Mouse (Mus musculus): Measurements from ENCODE around the gene Akap13. TPM values are rescaled to one million over a fixed set of nuclear protein-coding genes. Genes with fewer than 3 reads are reported as not detected.

Akap13 gene
- polyA plus RNA-seq, 1 experiment: 51.8 TPM

DNA sequence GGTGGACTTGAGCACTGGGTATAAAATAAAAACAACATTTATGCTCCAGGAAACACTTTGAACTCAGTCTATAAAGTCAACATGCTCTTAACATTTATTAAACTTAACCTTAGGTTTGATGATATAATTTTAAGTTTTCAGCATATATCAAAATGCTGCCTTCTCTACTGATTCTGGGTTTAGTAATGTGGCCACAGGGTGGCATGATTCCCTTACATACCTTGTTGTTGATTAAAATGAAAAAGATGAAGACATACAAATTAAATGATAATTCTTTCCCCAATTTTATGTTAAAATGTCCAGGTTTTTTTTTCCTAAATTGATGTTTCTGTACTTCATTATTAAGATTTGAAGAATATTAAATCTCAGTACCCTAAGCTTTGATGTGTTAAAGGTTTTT lies 113.5 kb downstream of the Akap13 start:
- H3K4me1 ChIP-seq (ENCODE audit: control insufficient read depth, insufficient read depth, low read length): no peaks in the 10 kb centered on the region; the same call in none of the 2 replicates
- no peak overlapping the region for H3K27ac ChIP-seq (ENCODE audit: insufficient read depth, low read length)
- no peak overlapping the region for H3K4me3 ChIP-seq (ENCODE audit: insufficient read depth, low read length)
- no peak for TF ChIP-seq CTCF (IDR thresholded peaks at IDR 0.05; ENCODE audit: borderline replicate concordance, insufficient read depth, low read length)
- no peak for TF ChIP-seq POLR2A (IDR thresholded peaks at IDR 0.05; ENCODE audit: low read depth, low read length)

DNA sequence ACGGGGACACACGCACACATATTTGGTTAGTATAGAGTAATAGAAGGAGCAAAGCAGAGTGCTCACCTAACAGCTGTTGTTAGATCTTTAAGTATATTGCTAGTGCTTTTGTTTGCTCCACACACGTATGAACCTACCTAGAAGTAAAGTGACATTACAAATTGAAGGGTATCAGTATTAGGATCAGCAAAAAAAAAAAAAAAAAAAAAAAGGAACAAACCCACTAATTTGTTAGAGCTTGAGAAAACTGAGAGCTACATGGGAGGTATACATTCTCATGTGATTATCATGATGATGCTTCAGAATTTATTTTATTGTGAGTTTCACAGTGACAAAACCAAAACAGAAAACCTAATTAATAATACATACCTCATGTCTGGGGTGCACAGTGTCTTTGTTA lies 114.9 kb downstream of the Akap13 start:
- TF ChIP-seq CTCF (IDR thresholded peaks at IDR 0.05; ENCODE audit: borderline replicate concordance, insufficient read depth, low read length) (no peak), POLR2A (IDR thresholded peaks at IDR 0.05; ENCODE audit: low read depth, low read length) (no peak)
- Histone ChIP-seq H3K4me3 (ENCODE audit: insufficient read depth, low read length) (no peak overlapping the region), H3K4me1 (ENCODE audit: control insufficient read depth, insufficient read depth, low read length) (peaks cover 3% of the 10 kb centered on the region), H3K27ac (ENCODE audit: insufficient read depth, low read length) (no peak overlapping the region)

DNA sequence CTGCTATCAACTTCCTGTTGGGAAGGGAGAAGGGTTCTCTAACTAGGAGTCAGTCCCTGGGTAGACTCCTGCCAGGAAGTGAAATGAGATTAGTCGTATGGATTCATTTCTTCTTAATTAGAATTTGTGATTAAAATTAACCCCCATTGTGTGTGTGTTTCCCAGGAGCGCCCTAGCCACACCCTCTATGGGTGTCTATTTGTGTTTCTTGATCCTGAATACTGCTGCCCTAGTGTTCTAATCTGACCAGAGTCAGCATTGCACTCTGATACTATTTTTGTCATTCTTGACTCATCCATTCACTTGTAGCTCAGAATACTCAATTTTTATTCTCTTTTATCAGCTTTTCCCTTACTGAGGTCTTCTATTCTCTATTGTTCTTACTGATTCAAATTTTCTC lies 115.7 kb downstream of the Akap13 start:
- no peak for TF ChIP-seq CTCF (IDR thresholded peaks at IDR 0.05; ENCODE audit: borderline replicate concordance, insufficient read depth, low read length)
- TF ChIP-seq POLR2A (IDR thresholded peaks at IDR 0.05; ENCODE audit: low read depth, low read length): no peak
- peaks cover 3% of the 10 kb centered on the region for H3K4me1 ChIP-seq (ENCODE audit: control insufficient read depth, insufficient read depth, low read length)
- no peak overlapping the region for H3K4me3 ChIP-seq (ENCODE audit: insufficient read depth, low read length)
- H3K27ac ChIP-seq (ENCODE audit: insufficient read depth, low read length): no peak overlapping the region

- Histone ChIP-seq H3K27ac (ENCODE audit: insufficient read depth, low read length) (peak overlapping the region; percentile 32; the same call in 1 of the 2 replicates), H3K4me1 (ENCODE audit: control insufficient read depth, insufficient read depth, low read length) (peaks cover 3% of the 10 kb centered on the region), H3K4me3 (ENCODE audit: insufficient read depth, low read length) (no peak overlapping the region)
- TF ChIP-seq CTCF (IDR thresholded peaks at IDR 0.05; ENCODE audit: borderline replicate concordance, insufficient read depth, low read length): no peak
- TF ChIP-seq POLR2A (IDR thresholded peaks at IDR 0.05; ENCODE audit: low read depth, low read length): no peak
These were observed 116.8 kb downstream of the Akap13 start for GRCm38 (mm10) chr7:75572127-75572526.

GRCm38 (mm10) chr7:75575120-75575649 lies 119.9 kb downstream of the Akap13 start:
- Histone ChIP-seq H3K27ac (ENCODE audit: insufficient read depth, low read length) (peak overlapping the region; percentile 78), H3K4me3 (ENCODE audit: insufficient read depth, low read length) (no peak overlapping the region), H3K4me1 (ENCODE audit: control insufficient read depth, insufficient read depth, low read length) (peaks cover 3% of the 10 kb centered on the region)
- TF ChIP-seq CTCF (IDR thresholded peaks at IDR 0.05; ENCODE audit: borderline replicate concordance, insufficient read depth, low read length): no peak
- no peak for TF ChIP-seq POLR2A (IDR thresholded peaks at IDR 0.05; ENCODE audit: low read depth, low read length)

DNA sequence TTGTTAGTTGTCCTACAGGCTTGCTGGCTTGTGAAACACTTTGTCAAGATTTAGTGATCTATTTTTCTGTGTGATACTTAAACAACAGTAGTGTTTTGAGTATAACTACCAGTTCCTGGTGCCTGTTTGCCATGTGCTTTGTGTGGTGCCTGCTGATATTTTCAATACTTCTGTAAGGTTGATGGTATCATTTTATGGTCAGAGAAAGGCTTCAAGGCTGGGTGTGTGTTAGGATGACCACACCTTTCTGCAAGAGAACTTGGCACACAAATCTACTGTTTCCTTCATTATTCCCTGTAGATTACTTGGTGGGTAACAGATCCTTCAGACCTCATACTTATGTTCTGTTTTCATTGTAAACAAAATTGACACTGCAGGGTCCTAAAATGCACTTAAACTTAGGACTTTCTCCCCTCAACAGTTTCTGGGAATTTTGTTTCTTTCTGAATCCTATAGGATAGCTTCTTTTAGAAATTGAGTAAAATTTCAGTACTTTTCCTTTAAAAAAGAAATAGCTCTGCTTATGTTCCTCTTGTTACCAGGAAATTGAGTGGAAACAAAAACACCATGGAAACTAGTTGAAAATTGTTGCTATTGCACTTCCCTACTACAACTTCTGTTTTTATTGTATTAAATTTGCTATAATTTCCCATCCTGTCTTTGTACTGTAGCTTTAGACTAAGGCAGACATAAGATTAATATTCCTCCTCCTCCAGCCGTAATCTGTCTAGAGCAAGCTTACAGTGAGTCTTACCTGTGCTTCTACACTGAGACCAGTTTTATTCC lies 120.7 kb downstream of the Akap13 start:
- Histone ChIP-seq H3K4me3 (ENCODE audit: insufficient read depth, low read length) (no peak overlapping the region), H3K27ac (ENCODE audit: insufficient read depth, low read length) (no peak overlapping the region; the same call in 1 of the 2 replicates), H3K4me1 (ENCODE audit: control insufficient read depth, insufficient read depth, low read length) (peaks cover 3% of the 10 kb centered on the region)
- TF ChIP-seq CTCF (IDR thresholded peaks at IDR 0.05; ENCODE audit: borderline replicate concordance, insufficient read depth, low read length) (no peak), POLR2A (IDR thresholded peaks at IDR 0.05; ENCODE audit: low read depth, low read length) (no peak)

GRCm38 (mm10) chr7:75576851-75577250 lies 121.5 kb downstream of the Akap13 start:
- Histone ChIP-seq H3K27ac (ENCODE audit: insufficient read depth, low read length) (no peak overlapping the region), H3K4me3 (ENCODE audit: insufficient read depth, low read length) (no peak overlapping the region), H3K4me1 (ENCODE audit: control insufficient read depth, insufficient read depth, low read length) (peaks cover 3% of the 10 kb centered on the region)
- TF ChIP-seq POLR2A (IDR thresholded peaks at IDR 0.05; ENCODE audit: low read depth, low read length): no peak
- TF ChIP-seq CTCF (IDR thresholded peaks at IDR 0.05; ENCODE audit: borderline replicate concordance, insufficient read depth, low read length): no peak

DNA sequence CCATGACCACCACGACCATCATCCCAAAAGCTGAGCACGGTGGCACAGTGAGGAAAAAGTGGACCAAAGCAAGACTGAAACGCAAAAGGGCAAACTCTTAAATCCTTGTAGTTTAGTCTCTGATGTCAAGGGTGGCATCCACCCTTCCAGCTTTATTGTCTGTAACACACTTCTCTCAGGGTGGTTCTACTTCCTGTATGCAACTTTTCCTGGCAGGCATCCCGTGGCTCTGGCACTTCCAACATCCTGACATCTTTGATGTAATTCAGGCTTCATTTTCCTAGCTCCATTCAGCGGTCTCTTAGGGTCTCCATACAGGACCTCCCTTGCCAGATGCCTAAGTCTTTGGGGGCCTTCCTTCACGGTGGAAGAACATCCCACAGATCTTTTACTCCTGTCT lies 122.0 kb downstream of the Akap13 start:
- peaks cover 3% of the 10 kb centered on the region for H3K4me1 ChIP-seq (ENCODE audit: control insufficient read depth, insufficient read depth, low read length)
- TF ChIP-seq POLR2A (IDR thresholded peaks at IDR 0.05; ENCODE audit: low read depth, low read length) (no peak), CTCF (IDR thresholded peaks at IDR 0.05; ENCODE audit: borderline replicate concordance, insufficient read depth, low read length) (no peak)
- H3K4me3 ChIP-seq (ENCODE audit: insufficient read depth, low read length): no peak overlapping the region
- no peak overlapping the region for H3K27ac ChIP-seq (ENCODE audit: insufficient read depth, low read length)

DNA sequence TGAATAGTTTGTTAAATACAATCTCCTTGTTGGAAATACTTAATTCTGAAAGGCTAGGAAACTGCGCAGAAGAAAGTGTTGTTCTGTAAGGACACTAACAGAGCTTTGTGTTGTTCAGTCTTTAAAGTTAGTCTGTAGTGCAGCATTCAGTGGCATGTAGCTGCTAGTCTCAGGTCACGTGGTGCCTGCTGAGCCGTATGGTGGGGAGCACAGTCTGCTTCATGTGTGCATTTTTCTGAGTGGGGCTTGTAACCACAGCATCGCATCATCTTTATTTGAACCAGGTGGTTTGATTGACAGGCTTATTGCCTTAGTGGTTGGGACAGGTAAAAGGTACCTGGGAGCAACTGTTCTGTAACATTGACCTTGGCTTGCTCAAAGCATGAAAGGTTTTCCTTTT lies 123.3 kb downstream of the Akap13 start:
- Histone ChIP-seq H3K4me3 (ENCODE audit: insufficient read depth, low read length) (no peak overlapping the region), H3K4me1 (ENCODE audit: control insufficient read depth, insufficient read depth, low read length) (peaks cover 3% of the 10 kb centered on the region), H3K27ac (ENCODE audit: insufficient read depth, low read length) (no peak overlapping the region)
- TF ChIP-seq POLR2A (IDR thresholded peaks at IDR 0.05; ENCODE audit: low read depth, low read length) (no peak), CTCF (IDR thresholded peaks at IDR 0.05; ENCODE audit: borderline replicate concordance, insufficient read depth, low read length) (no peak)

DNA sequence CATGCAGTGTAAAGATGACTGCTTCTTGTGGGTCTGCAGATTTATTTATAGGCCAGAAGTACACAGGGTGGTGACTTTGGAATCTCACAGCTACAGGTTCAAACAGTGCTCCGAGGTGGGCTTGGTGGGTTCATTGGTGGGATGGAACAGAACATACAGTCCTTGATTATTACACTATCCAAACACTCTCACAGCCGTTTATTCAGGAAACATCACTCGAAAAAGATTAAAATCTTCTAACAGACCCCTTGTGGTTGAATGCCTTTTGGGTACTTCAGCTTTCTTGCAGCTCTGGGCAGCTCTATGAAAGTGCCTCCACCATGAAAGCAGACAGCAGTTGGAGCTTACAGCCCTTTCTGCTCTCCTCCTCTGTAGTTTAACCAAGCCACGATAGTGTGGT lies 126.8 kb downstream of the Akap13 start:
- Histone ChIP-seq H3K4me3 (ENCODE audit: insufficient read depth, low read length) (no peak overlapping the region), H3K27ac (ENCODE audit: insufficient read depth, low read length) (no peak overlapping the region), H3K4me1 (ENCODE audit: control insufficient read depth, insufficient read depth, low read length) (no peaks in the 10 kb centered on the region; the same call in 1 of the 2 replicates)
- TF ChIP-seq POLR2A (IDR thresholded peaks at IDR 0.05; ENCODE audit: low read depth, low read length) (no peak), CTCF (IDR thresholded peaks at IDR 0.05; ENCODE audit: borderline replicate concordance, insufficient read depth, low read length) (no peak)
